Mouse (Mus musculus) c-Kit-positive CD71-negative TER-119-negative erythroid progenitor cells, embryonic 14.5 days (primary cell): ENCODE results near the gene Itgal.
A peak's percentile ranks its signal among the peaks of the same experiment; 100 is the strongest.
"Not testable (repeated sequence)": the region's sequence is repeated elsewhere in the genome, so short reads cannot be mapped to it uniquely, and the experiment has no call there.

Source experiments
- DNase-seq: peaks from one replicate; pipeline ENCODE4 v3.0.0-alpha.2; 2013; ENCODE audit warnings: low read depth

The Itgal gene

GRCm38 (mm10) chr7:127296098-127296497 is at the start of gene Itgal:
Itgal (plus strand) TSS chr7:127296260.
- DNase-seq, result no peak

- DNase-seq, result not testable (repeated sequence)
Measured at GRCm38 (mm10) chr7:127250511-127250910, 45.5 kb upstream of the Itgal start.

- DNase-seq, result no peak
Measured at GRCm38 (mm10) chr7:127252414-127252813, 43.6 kb upstream of the Itgal start.

GRCm38 (mm10) chr7:127253341-127253740 is 42.7 kb upstream of the Itgal start:
- no peak for DNase-seq

GRCm38 (mm10) chr7:127253821-127254769 is 42.0 kb upstream of the Itgal start:
- peak; percentile 94 for DNase-seq

- no peak for DNase-seq
Measured at GRCm38 (mm10) chr7:127255008-127255407, 41.1 kb upstream of the Itgal start.

GRCm38 (mm10) chr7:127255965-127256364 is 40.1 kb upstream of the Itgal start:
- DNase-seq, result no peak

- DNase-seq, result no peak
Measured at GRCm38 (mm10) chr7:127256518-127256917, 39.5 kb upstream of the Itgal start.

GRCm38 (mm10) chr7:127259186-127259905 is 36.7 kb upstream of the Itgal start:
- no peak for DNase-seq

- DNase-seq, result peak; percentile 97
Measured at GRCm38 (mm10) chr7:127260309-127261111, 35.5 kb upstream of the Itgal start, which contains the start of gene Dctpp1. Dctpp1 (minus strand) TSS chr7:127260709.

- DNase-seq, result no peak
Measured at GRCm38 (mm10) chr7:127262218-127262961, 33.7 kb upstream of the Itgal start.

- no peak for DNase-seq
Measured at GRCm38 (mm10) chr7:127263526-127263925, 32.5 kb upstream of the Itgal start.

- no peak for DNase-seq
Measured at GRCm38 (mm10) chr7:127270256-127270655, 25.8 kb upstream of the Itgal start.

- no peak for DNase-seq
Measured at GRCm38 (mm10) chr7:127270666-127271065, 25.4 kb upstream of the Itgal start.

- no peak for DNase-seq
Measured at GRCm38 (mm10) chr7:127271093-127271492, 25.0 kb upstream of the Itgal start.

GRCm38 (mm10) chr7:127272566-127272965 is 23.5 kb upstream of the Itgal start:
- no peak for DNase-seq

- DNase-seq, result no peak
Measured at GRCm38 (mm10) chr7:127273118-127273923, 22.7 kb upstream of the Itgal start.

GRCm38 (mm10) chr7:127273925-127274789 is 21.9 kb upstream of the Itgal start, which contains the start of gene Sephs2:
Sephs2 (minus strand) TSS chr7:127274055.
- peak; percentile 86 for DNase-seq

- no peak for DNase-seq
Measured at GRCm38 (mm10) chr7:127276519-127276961, 19.5 kb upstream of the Itgal start.
